Mouse (Mus musculus) C2C12 (cell line): Measurements from ENCODE around the gene Tatdn3. TPM values are rescaled to one million over a fixed set of nuclear protein-coding genes. Genes with fewer than 3 reads are reported as not detected.

ENCODE experiments used
- H3K27me3 ChIP-seq: one replicate; pipeline ENCODE4 v1.6.1; 2011; ENCODE audit not compliant: control insufficient read depth, insufficient read depth, insufficient read length
- H3K36me3 ChIP-seq: one replicate; pipeline ENCODE4 v1.6.1; 2011; ENCODE audit not compliant: control insufficient read depth, insufficient read depth
- H3K4me3 ChIP-seq: one replicate; pipeline ENCODE4 v1.5.1; 2011; ENCODE audit warnings: mild to moderate bottlenecking, control low read depth; ENCODE audit not compliant: poor library complexity, insufficient read depth, severe bottlenecking
- H3K79me2 ChIP-seq: one replicate; pipeline ENCODE4 v1.6.1; 2011; ENCODE audit not compliant: control insufficient read depth, insufficient read depth
- H3K79me3 ChIP-seq: one replicate; pipeline ENCODE4 v1.6.1; 2011; ENCODE audit warnings: low read depth, control low read depth
- H3ac ChIP-seq: one replicate; pipeline ENCODE3; 2011; ENCODE audit warnings: low read depth; ENCODE audit not compliant: control insufficient read depth, insufficient read length
- CEBPB ChIP-seq: IDR thresholded peaks from one replicate; pipeline ENCODE4 v1.6.1; 2011; ENCODE audit warnings: low read depth, mild to moderate bottlenecking, control low read depth, moderate library complexity
- CTCF ChIP-seq: IDR thresholded peaks from one replicate; pipeline ENCODE4 v1.5.1; 2011; ENCODE audit not compliant: control insufficient read depth, insufficient read depth, insufficient read length
- FOSL1 ChIP-seq: IDR thresholded peaks from one replicate; pipeline ENCODE4 v1.8.0; 2011; ENCODE audit warnings: mild to moderate bottlenecking, low read length; ENCODE audit not compliant: poor library complexity, insufficient read depth, severe bottlenecking
- MAX ChIP-seq: IDR thresholded peaks from one replicate; pipeline ENCODE4 v1.6.1; 2011; ENCODE audit warnings: mild to moderate bottlenecking, control low read depth
- MYOD1 ChIP-seq: IDR thresholded peaks from one replicate; pipeline ENCODE4 v1.6.1; 2011; ENCODE audit warnings: low read depth; ENCODE audit not compliant: control insufficient read depth, insufficient read length
- MYOG ChIP-seq: IDR thresholded peaks from one replicate; pipeline ENCODE4 v1.6.1; 2011; ENCODE audit not compliant: control insufficient read depth, insufficient read length; ENCODE audit errors: extremely low read depth
- USF1 ChIP-seq: IDR thresholded peaks from one replicate; pipeline ENCODE4 v1.6.1; 2011; ENCODE audit warnings: low read depth, mild to moderate bottlenecking, control low read depth, moderate library complexity
- polyA plus RNA-seq: library from polyadenylated mRNA; unstranded; fragments of >200 nt; fragmentation: generic; extraction: Trizol; gene quantifications from one replicate; pipeline ENCODE4 v1.2.1, GENCODE M21; 2012; ENCODE audit warnings: missing spikeins

Tatdn3 gene
- polyA plus RNA-seq, 1 experiment, result 6.1 TPM

GRCm38 (mm10) chr1:191053555-191053954, 9.2 kb downstream of the Tatdn3 start:
- Histone ChIP-seq H3K79me3 (no peaks in the 10 kb centered on the region), H3K4me3 (no peak overlapping the region), H3ac (no peak overlapping the region), H3K27me3 (no peaks in the 10 kb centered on the region), H3K79me2 (no peaks in the 10 kb centered on the region), H3K36me3 (no peaks in the 10 kb centered on the region)
- TF ChIP-seq CEBPB (no peak), USF1 (no peak), MAX (no peak), CTCF (no peak), MYOD1 (no peak), MYOG (no peak), FOSL1 (no peak)

- Histone ChIP-seq H3K79me3 (no peaks in the 10 kb centered on the region), H3K79me2 (no peaks in the 10 kb centered on the region), H3K36me3 (no peaks in the 10 kb centered on the region), H3ac (no peak overlapping the region), H3K4me3 (no peak overlapping the region), H3K27me3 (no peaks in the 10 kb centered on the region)
- TF ChIP-seq MYOG (no peak), MYOD1 (no peak), MAX (no peak), USF1 (no peak), FOSL1 (no peak), CEBPB (no peak), CTCF (no peak)
These were observed 16.4 kb downstream of the Tatdn3 start for GRCm38 (mm10) chr1:191046231-191046824.

- no peaks in the 10 kb centered on the region for H3K79me3 ChIP-seq
- H3K27me3 ChIP-seq, result no peaks in the 10 kb centered on the region
- no peak overlapping the region for H3K4me3 ChIP-seq
- no peak overlapping the region for H3ac ChIP-seq
- TF ChIP-seq CEBPB (no peak), MAX (no peak), MYOG (no peak), CTCF (no peak)
- H3K36me3 ChIP-seq, result no peaks in the 10 kb centered on the region
- H3K79me2 ChIP-seq, result no peaks in the 10 kb centered on the region
These were observed 17.5 kb downstream of the Tatdn3 start for GRCm38 (mm10) chr1:191045264-191045663.

- TF ChIP-seq FOSL1 (no peak), MAX (no peak), MYOG (no peak), CEBPB (no peak), USF1 (no peak), MYOD1 (no peak), CTCF (no peak)
- no peak overlapping the region for H3ac ChIP-seq
- H3K4me3 ChIP-seq, result no peak overlapping the region
- H3K79me2 ChIP-seq, result no peaks in the 10 kb centered on the region
- no peaks in the 10 kb centered on the region for H3K79me3 ChIP-seq
- no peaks in the 10 kb centered on the region for H3K27me3 ChIP-seq
- no peaks in the 10 kb centered on the region for H3K36me3 ChIP-seq
These were observed 20.0 kb downstream of the Tatdn3 start for GRCm38 (mm10) chr1:191042688-191043087.

GRCm38 (mm10) chr1:191042106-191042505, 20.6 kb downstream of the Tatdn3 start:
- Histone ChIP-seq H3K27me3 (no peaks in the 10 kb centered on the region), H3K79me2 (no peaks in the 10 kb centered on the region), H3ac (no peak overlapping the region), H3K4me3 (no peak overlapping the region), H3K79me3 (no peaks in the 10 kb centered on the region), H3K36me3 (no peaks in the 10 kb centered on the region)
- TF ChIP-seq MAX, result no peak
- TF ChIP-seq USF1, result no peak
- TF ChIP-seq MYOG, result no peak
- TF ChIP-seq CTCF, result no peak
- no peak for TF ChIP-seq FOSL1
- TF ChIP-seq MYOD1, result no peak
- TF ChIP-seq CEBPB, result no peak

GRCm38 (mm10) chr1:191041352-191041751, 21.4 kb downstream of the Tatdn3 start:
- Histone ChIP-seq H3K27me3 (no peaks in the 10 kb centered on the region), H3K4me3 (no peak overlapping the region), H3K36me3 (no peaks in the 10 kb centered on the region), H3K79me2 (no peaks in the 10 kb centered on the region), H3ac (no peak overlapping the region), H3K79me3 (no peaks in the 10 kb centered on the region)
- TF ChIP-seq MAX (no peak), USF1 (no peak), MYOD1 (no peak), MYOG (no peak), FOSL1 (no peak), CEBPB (no peak), CTCF (no peak)
